Mouse (Mus musculus) olfactory bulb, adult 2 months (tissue): ENCODE results near the gene Akt1s1.

Source experiments
- CTCF ChIP-seq: fragments of 200-500 bp; IDR thresholded peaks from 2 replicates; pipeline ENCODE4 v1.5.1; 2012; ENCODE audit warnings: low read depth, mild to moderate bottlenecking, low read length, moderate library complexity; ENCODE audit not compliant: insufficient read depth
- POLR2A ChIP-seq: fragments of 200-500 bp; IDR thresholded peaks from 2 replicates; pipeline ENCODE4 v1.6.1; 2012; ENCODE audit warnings: mild to moderate bottlenecking, low read depth, low read length, moderate library complexity; ENCODE audit not compliant: insufficient read depth

GRCm38 (mm10) chr7:44850146-44850545 lies 1.4 kb downstream of the Akt1s1 start:
- no peak for TF ChIP-seq CTCF
- TF ChIP-seq POLR2A, result peak; percentile 46; the same call in 1 of the 2 replicates
